In the genomic region with DNA sequence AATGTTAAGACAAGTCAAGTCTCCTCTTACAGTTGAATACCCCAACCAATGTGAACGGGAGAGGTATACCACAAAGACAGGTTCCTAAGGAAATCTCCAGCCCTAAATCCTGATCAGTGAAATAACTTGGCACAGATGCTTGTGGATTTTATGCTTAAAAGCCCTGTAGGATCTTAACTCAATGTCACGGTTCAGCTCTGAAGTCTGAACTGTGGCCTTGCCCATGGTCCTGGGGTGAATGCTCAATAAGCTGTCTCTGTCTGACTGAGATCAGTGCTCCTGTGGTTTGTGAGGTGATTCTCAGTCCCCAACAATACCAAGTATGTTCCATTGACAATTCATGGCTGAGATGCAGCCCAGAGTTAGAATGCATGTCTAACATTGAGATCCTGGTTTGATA, we compare ENCODE assay signal across 18 mouse cellular contexts. TPM values are rescaled to one million over a fixed set of nuclear protein-coding genes. Genes with fewer than 3 reads are reported as not detected.
A peak's percentile ranks its signal among the peaks of the same experiment; 100 is the strongest.
DNase-seq lines count a peak whose midpoint lies in the region; ATAC-seq and TF ChIP-seq lines count a peak whose summit lies in the region.
"Had no signal": no experiment of that assay in that cellular context is flagged by ENCODE, and none has a peak within 500 bp of the region (broad histone marks: within the 10 kb centered on the region; RNA-seq: fewer than 3 reads in every experiment).

No protein-coding gene starts in this region.

- peak; percentile 55 for DNase-seq in kidney, adult 2 months
- no peak for DNase-seq in kidney, adult 8-10 months
- peak; percentile 60 for DNase-seq in kidney, adult 9 months
- DNase-seq: adrenal gland, adult 2 months; adrenal gland, adult 8-10 months; adrenal gland, postnatal 10 days; adrenal gland, postnatal 14 days; adrenal gland, postnatal 25 days; adrenal gland, postnatal 36 days; B cell, adult 2 months; cerebellum, adult 11 months; cerebellum, adult 11-12 months; cerebellum, adult 18-20 months had no signal

- H3K4me3 ChIP-seq in kidney, adult 2 months (ENCODE audit: insufficient read depth, low read depth, low read length) = no peak overlapping the region
- no peak overlapping the region for H3K4me3 ChIP-seq in kidney, embryonic 16.5 days (ENCODE audit: low read length)

- TF ChIP-seq POLR2A in kidney, adult 2 months (IDR thresholded peaks at IDR 0.05; ENCODE audit: low read depth, low read length) = no peak

- peaks cover 5% of the 10 kb centered on the region for H3K9me3 ChIP-seq in kidney, embryonic 16.5 days (ENCODE audit: low read length)

- H3K4me2 ChIP-seq in kidney, embryonic 16.5 days (replicated peaks; ENCODE audit: low read depth, low read length) = no peak overlapping the region

- no peaks in the 10 kb centered on the region; the same call in 1 of the 2 replicates for H3K4me1 ChIP-seq in kidney, adult 2 months (ENCODE audit: control insufficient read depth, insufficient read depth, low read length)
- peaks cover 4% of the 10 kb centered on the region for H3K4me1 ChIP-seq in kidney, embryonic 16.5 days (ENCODE audit: insufficient read depth, low read length)

- no peak overlapping the region for H3K9ac ChIP-seq in kidney, embryonic 16.5 days (replicated peaks; ENCODE audit: low read length)

- ATAC-seq in kidney, embryonic 16.5 days (ENCODE audit: low FRiP score, low TSS enrichment) = no peak
- ATAC-seq: activated CD4-positive, CD25-positive, alpha-beta regulatory T cell, adult 4 months; CD4-positive, CD25-positive, alpha-beta regulatory T cell, adult 4 months; Patski had no signal

- H3K36me3 ChIP-seq in kidney, adult 2 months (ENCODE audit: control insufficient read depth, insufficient read depth, low read length) = no peaks in the 10 kb centered on the region
- peaks cover 11% of the 10 kb centered on the region; the same call in 1 of the 2 replicates for H3K36me3 ChIP-seq in kidney, embryonic 16.5 days (ENCODE audit: insufficient read depth, low read length)

- H3K27me3 ChIP-seq in kidney, adult 2 months (replicated peaks; ENCODE audit: control insufficient read depth, insufficient read depth, low read length) = no peaks in the 10 kb centered on the region
- no peaks in the 10 kb centered on the region for H3K27me3 ChIP-seq in kidney, embryonic 16.5 days (ENCODE audit: insufficient read depth, low read length)
- H3K27me3 ChIP-seq: CH12.LX, Patski had no signal

- TF ChIP-seq CTCF in kidney, adult 2 months (conservative IDR thresholded peaks at IDR 0.05; ENCODE audit: insufficient read depth, insufficient read length, low read depth, low read length) = no peak

- H3K27ac ChIP-seq in kidney, adult 2 months (ENCODE audit: insufficient read depth, low read depth, low read length) = no peak overlapping the region
- H3K27ac ChIP-seq in kidney, embryonic 16.5 days (ENCODE audit: low read length) = no peak overlapping the region

- WGBS in kidney, adult 2 months = 73% methylated on average over 2 of the region's 2 CpGs
- WGBS in kidney, embryonic 16.5 days = 87% methylated on average over 2 of the region's 2 CpGs

RNA-seq across cellular contexts. Expression of gene Spout1, which starts 4.2 kb away (rescaled TPM):
- polyA plus RNA-seq in kidney, adult 2 months (2012; rRNA removed) = 22.8 and 23.6 TPM in 2 replicates
- 83.5 and 93.2 TPM in 2 replicates for polyA plus RNA-seq in kidney, embryonic 16.5 days (2015; fragmentation: Nextera tagmentation; extraction: Ambion mirVana)

RNA-seq across cellular contexts. Expression of gene Endog, which starts 11.1 kb away (rescaled TPM):
- 78.0 and 98.0 TPM in 2 replicates for polyA plus RNA-seq in kidney, adult 2 months (2012; rRNA removed)
- polyA plus RNA-seq in kidney, embryonic 16.5 days (2015; fragmentation: Nextera tagmentation; extraction: Ambion mirVana) = 22.0 and 22.8 TPM in 2 replicates

RNA-seq across cellular contexts. Expression of gene Kyat1, which starts 23.2 kb away (rescaled TPM):
- 71.6 and 88.3 TPM in 2 replicates for polyA plus RNA-seq in kidney, adult 2 months (2012; rRNA removed)
- 12.0 and 13.4 TPM in 2 replicates for polyA plus RNA-seq in kidney, embryonic 16.5 days (2015; fragmentation: Nextera tagmentation; extraction: Ambion mirVana)

RNA-seq across cellular contexts. Expression of gene Tbc1d13, which starts 48.9 kb away (rescaled TPM):
- polyA plus RNA-seq in kidney, adult 2 months (2012; rRNA removed) = 156 and 161 TPM in 2 replicates
- polyA plus RNA-seq in kidney, embryonic 16.5 days (2015; fragmentation: Nextera tagmentation; extraction: Ambion mirVana) = 8.2 and 12.3 TPM in 2 replicates

RNA-seq across cellular contexts. Expression of gene Lrrc8a, which starts 55.1 kb away (rescaled TPM):
- polyA plus RNA-seq in kidney, adult 2 months (2012; rRNA removed) = 42.0 and 45.4 TPM in 2 replicates
- polyA plus RNA-seq in kidney, embryonic 16.5 days (2015; fragmentation: Nextera tagmentation; extraction: Ambion mirVana) = 43.8 and 46.2 TPM in 2 replicates

Comparison
In these comparisons a context has a peak if more than half of its experiments do, and no peak if none do; other contexts are left out.
1. DNase-seq: peak in kidney, adult 2 months (single experiment) and kidney, adult 9 months (single experiment); none in kidney, adult 8-10 months (0 of 2).